Mouse (Mus musculus) ZHBTc4 (cell line): ENCODE data around the gene Vmn1r113.
"Not testable (repeated sequence)": the region's sequence is repeated elsewhere in the genome, so short reads cannot be mapped to it uniquely, and the experiment has no call there.

Source experiments
- DNase-seq: peaks from one replicate; pipeline ENCODE4 v3.0.0-alpha.2; 2011; ENCODE audit warnings: low read depth, low spot score

Vmn1r113 gene

DNA sequence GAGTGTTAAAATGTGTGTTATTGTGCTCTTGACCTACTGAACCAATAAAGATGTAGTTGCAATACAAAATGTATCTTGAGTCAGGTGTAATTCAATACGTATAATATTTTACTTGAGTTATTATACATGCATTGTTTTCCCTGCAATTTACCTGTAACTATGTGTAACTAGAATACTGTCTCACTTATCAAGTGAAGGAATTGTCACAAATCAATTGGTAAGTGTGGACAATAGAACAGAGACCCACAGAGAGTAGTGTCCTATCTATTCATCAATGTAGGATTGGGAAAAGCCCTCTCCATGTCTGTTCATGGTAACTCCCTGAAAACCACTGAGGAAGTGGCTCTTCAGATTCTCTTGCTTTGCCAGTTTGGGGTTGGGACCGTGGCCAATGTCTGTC, at the start of gene Vmn1r113:
Vmn1r113 (plus strand) TSS at position 301 of the 400 bp plus-strand sequence.
- DNase-seq, result not testable (repeated sequence)

DNA sequence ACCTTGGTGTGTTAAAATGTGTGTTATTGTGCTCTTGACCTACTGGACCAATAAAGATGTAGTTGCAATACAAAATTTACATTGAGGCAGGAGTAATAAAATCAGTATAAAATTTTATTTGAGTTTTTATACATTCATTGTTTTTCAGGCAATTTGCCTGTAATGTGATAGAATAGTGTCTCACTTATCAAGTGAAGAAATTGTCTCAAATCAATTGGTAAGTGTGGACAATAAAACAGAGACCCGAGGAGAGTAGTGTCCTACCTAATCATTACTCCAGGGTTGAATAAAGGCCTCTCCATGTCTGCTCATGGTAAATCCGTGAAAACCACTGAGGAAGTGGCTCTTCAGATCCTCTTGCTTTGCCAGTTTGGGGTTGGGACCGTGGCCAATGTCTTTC, 16.2 kb upstream of the Vmn1r113 start, which contains the start of gene Vmn1r112:
Vmn1r112 (plus strand) TSS at position 301 of the 400 bp plus-strand sequence.
- not testable (repeated sequence) for DNase-seq

DNA sequence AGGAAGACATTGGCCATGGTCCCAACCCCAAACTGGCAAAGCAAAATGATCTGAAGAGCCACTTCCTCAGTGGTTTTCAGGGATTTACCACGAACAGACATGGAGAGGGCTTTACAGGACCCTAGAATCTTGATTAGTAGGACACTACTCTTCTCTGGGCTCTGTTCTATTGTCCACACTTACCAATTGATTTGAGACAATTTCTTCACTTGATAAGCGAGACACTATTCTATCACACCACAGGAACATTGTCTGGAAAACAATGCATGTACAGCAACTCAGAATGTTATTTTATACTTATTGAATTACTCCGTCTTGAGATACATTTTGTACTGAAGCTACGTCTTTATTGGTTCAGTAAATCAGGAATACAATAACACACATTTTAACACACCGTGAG, 25.0 kb downstream of the Vmn1r113 start, which contains the start of gene Vmn1r114:
Vmn1r114 (minus strand) TSS at position 101 of the 400 bp plus-strand sequence.
- not testable (repeated sequence) for DNase-seq
